Mouse (Mus musculus): ENCODE results near the gene Ttc13. TPM values are rescaled to one million over a fixed set of nuclear protein-coding genes. Genes with fewer than 3 reads are reported as not detected.

Gene Ttc13
- total and polyA plus RNA-seq, 3 experiments = 34.0 to 39.1 TPM; not detected in 1

DNA sequence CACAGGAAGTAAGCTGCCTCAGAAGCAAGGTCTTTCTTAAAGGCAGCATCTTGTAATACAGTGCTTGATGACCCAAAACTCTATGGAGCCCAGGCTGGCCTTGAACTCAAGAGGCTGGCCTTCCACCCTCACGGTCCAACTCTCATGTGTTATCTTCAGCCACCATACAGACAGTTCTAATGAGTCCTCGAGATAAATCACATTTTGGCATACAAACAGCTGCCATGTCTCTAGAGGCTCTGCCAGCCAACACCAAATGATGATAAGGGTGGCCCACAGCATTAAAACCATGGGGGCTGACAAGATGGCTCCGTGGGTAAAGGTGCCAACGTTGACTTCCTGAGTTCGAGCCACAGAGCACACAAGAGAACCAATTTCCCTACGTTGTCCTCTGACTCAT lies 8.6 kb downstream of the Ttc13 start:
- Histone ChIP-seq H3K27me3 (ENCODE audit: control insufficient read depth in 1 of 2, insufficient read depth in 2 of 2, low read length in 2 of 2) (no peaks in the 10 kb centered on the region), H3K4me3 (ENCODE audit: control insufficient read depth in 1 of 2, insufficient read depth in 1 of 2, low read depth in 2 of 2, low read length in 2 of 2) (no peak overlapping the region), H3K36me3 (ENCODE audit: control insufficient read depth in 1 of 2, insufficient read depth in 2 of 2, low read length in 2 of 2) (peaks cover 0 to 3% of the 10 kb centered on the region in 2 experiments; a peak in 2 of 4 replicates), H3K4me1 (ENCODE audit: control insufficient read depth in 1 of 2, insufficient read depth in 2 of 2, low read length in 2 of 2) (peaks cover 0 to 1% of the 10 kb centered on the region in 2 experiments; a peak in 1 of 4 replicates), H3K79me2 (ENCODE audit: control insufficient read depth, insufficient read depth, low read length, poor library complexity) (no peaks in the 10 kb centered on the region), H3K27ac (ENCODE audit: control insufficient read depth, low read depth, low read length) (no peak overlapping the region), H3K9ac (ENCODE audit: control insufficient read depth, low read depth, low read length, poor library complexity, severe bottlenecking) (no peak overlapping the region), H3K9me3 (replicated peaks; ENCODE audit: insufficient read depth, low read length) (no peaks in the 10 kb centered on the region)
- no peak for DNase-seq (ENCODE audit: low read depth, low spot score)
- no peak for TF ChIP-seq MYB (IDR thresholded peaks at IDR 0.05; ENCODE audit: low read depth, low read length)
- peak; percentile 41; the same call in 1 of the 2 replicates for TF ChIP-seq TCF12 (IDR thresholded peaks at IDR 0.05; ENCODE audit: low read depth, low read length)
- peak in 1 of 2 experiments; percentile 43; a peak in 1 of 4 replicates for TF ChIP-seq EP300 (IDR thresholded peaks at IDR 0.05; ENCODE audit: low read depth in 1 of 2, low read length in 2 of 2)
- TF ChIP-seq POLR2AphosphoS2 (IDR thresholded peaks at IDR 0.05; ENCODE audit: low read length) = no peak
- no peak for TF ChIP-seq ETS1 (IDR thresholded peaks at IDR 0.05; ENCODE audit: low read depth, low read length)
- TF ChIP-seq UBTF (IDR thresholded peaks at IDR 0.05; ENCODE audit: borderline replicate concordance, insufficient read depth, low read depth, low read length) = no peak
- TF ChIP-seq BHLHE40 (IDR thresholded peaks at IDR 0.05; ENCODE audit: borderline replicate concordance, low read depth, low read length) = no peak
- TF ChIP-seq GATA1 (IDR thresholded peaks at IDR 0.05; ENCODE audit: low read depth, low read length) = peak; percentile 36; the same call in 1 of the 2 replicates
- no peak for TF ChIP-seq JUND (IDR thresholded peaks at IDR 0.05; ENCODE audit: low read depth, low read length)
- TF ChIP-seq NELFE (IDR thresholded peaks at IDR 0.05; ENCODE audit: low read depth, low read length) = no peak
- no peak for TF ChIP-seq ELF1 (IDR thresholded peaks at IDR 0.05; ENCODE audit: low read depth, low read length)

DNA sequence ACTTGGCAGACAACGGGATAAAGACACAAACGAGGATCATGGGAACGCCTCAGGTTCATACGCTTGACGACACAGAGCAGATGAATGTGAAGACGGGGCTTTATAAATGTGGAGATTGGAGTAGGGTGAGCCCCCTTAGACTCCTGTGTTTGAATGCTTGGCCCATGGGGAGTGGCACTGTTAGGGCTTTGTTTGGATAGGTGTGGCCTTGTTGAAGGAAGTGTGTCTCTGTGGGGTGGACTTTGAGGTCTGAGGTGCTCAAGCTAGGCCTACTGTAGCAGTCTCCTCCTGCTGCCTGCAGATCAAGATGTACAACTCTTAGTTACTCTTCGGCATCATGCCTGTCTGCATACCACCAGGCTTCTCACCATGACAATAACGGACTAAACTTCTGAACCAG lies 16.0 kb downstream of the Ttc13 start:
- H3K27ac ChIP-seq (ENCODE audit: control insufficient read depth, low read depth, low read length) = no peak overlapping the region
- no peak overlapping the region for H3K9ac ChIP-seq (ENCODE audit: control insufficient read depth, low read depth, low read length, poor library complexity, severe bottlenecking)
- H3K79me2 ChIP-seq (ENCODE audit: control insufficient read depth, insufficient read depth, low read length, poor library complexity) = no peaks in the 10 kb centered on the region
- peaks cover 0 to 3% of the 10 kb centered on the region in 2 experiments for H3K36me3 ChIP-seq (ENCODE audit: control insufficient read depth in 1 of 2, insufficient read depth in 2 of 2, low read length in 2 of 2)
- no peaks in the 10 kb centered on the region for H3K9me3 ChIP-seq (replicated peaks; ENCODE audit: insufficient read depth, low read length)
- TF ChIP-seq ZKSCAN1 (IDR thresholded peaks at IDR 0.05; ENCODE audit: low read depth, low read length) (no peak), HCFC1 (IDR thresholded peaks at IDR 0.05; ENCODE audit: low read depth, low read length) (no peak), E2F4 (IDR thresholded peaks at IDR 0.05; ENCODE audit: borderline replicate concordance, low read depth, low read length) (no peak), RCOR1 (IDR thresholded peaks at IDR 0.05; ENCODE audit: low read depth, low read length) (no peak), ZNF384 (IDR thresholded peaks at IDR 0.05; ENCODE audit: low read depth, low read length) (no peak), TAL1 (IDR thresholded peaks at IDR 0.05; ENCODE audit: low read length) (no peak), NRF1 (IDR thresholded peaks at IDR 0.05; ENCODE audit: insufficient read depth, low read depth, low read length, poor library complexity, severe bottlenecking) (no peak), EP300 (IDR thresholded peaks at IDR 0.05; ENCODE audit: low read depth in 1 of 2, low read length in 2 of 2) (no peak), UBTF (IDR thresholded peaks at IDR 0.05; ENCODE audit: borderline replicate concordance, insufficient read depth, low read depth, low read length) (no peak), ELF1 (IDR thresholded peaks at IDR 0.05; ENCODE audit: low read depth, low read length) (no peak), POLR2AphosphoS2 (IDR thresholded peaks at IDR 0.05; ENCODE audit: low read length) (no peak), KAT2A (conservative IDR thresholded peaks at IDR 0.05; ENCODE audit: low read depth, low read length) (no peak), MYB (IDR thresholded peaks at IDR 0.05; ENCODE audit: low read depth, low read length) (no peak)
- peaks cover 4 to 6% of the 10 kb centered on the region in 2 experiments; a peak in 3 of 4 replicates for H3K4me1 ChIP-seq (ENCODE audit: control insufficient read depth in 1 of 2, insufficient read depth in 2 of 2, low read length in 2 of 2)
- no peak overlapping the region for H3K4me3 ChIP-seq (ENCODE audit: control insufficient read depth in 1 of 2, insufficient read depth in 1 of 2, low read depth in 2 of 2, low read length in 2 of 2)
- no peaks in the 10 kb centered on the region for H3K27me3 ChIP-seq (ENCODE audit: control insufficient read depth in 1 of 2, insufficient read depth in 2 of 2, low read length in 2 of 2)
- DNase-seq (ENCODE audit: low read depth, low spot score) = no peak
